Mouse (Mus musculus): ENCODE results near the gene Barhl1. TPM values are rescaled to one million over a fixed set of nuclear protein-coding genes. Genes with fewer than 3 reads are reported as not detected.

The Barhl1 gene
- not detected in 2 replicates for polyA plus RNA-seq (2015; fragmentation: Nextera tagmentation; extraction: Ambion mirVana)

- 3% methylated on average over 18 of the region's 18 CpGs for WGBS
- Histone ChIP-seq H3K4me2 (peak within 1 kb of the TSS; percentile 41), H3K27ac (no peak within 1 kb of the TSS), H3K9ac (no peak within 1 kb of the TSS), H3K4me1 (replicated peaks) (peaks cover 10% of the 10 kb centered on the region), H3K27me3 (peaks cover 98% of the 10 kb centered on the region), H3K36me3 (no peaks in the 10 kb centered on the region), H3K9me3 (replicated peaks) (no peaks in the 10 kb centered on the region), H3K4me3 (peak within 1 kb of the TSS; percentile 32)
- ATAC-seq (replicated peaks; ENCODE audit: insufficient number of reproducible peaks, insufficient read depth, low FRiP score, low read depth), result no peak
These were observed at the start of gene Barhl1 for GRCm38 (mm10) chr2:28916513-28916865. Gene Barhl1 (minus strand): TSS chr2:28916668.

GRCm38 (mm10) chr2:28963565-28963964 is 47.1 kb upstream of the Barhl1 start:
- peaks cover 3% of the 10 kb centered on the region for H3K27me3 ChIP-seq
- no peaks in the 10 kb centered on the region for H3K36me3 ChIP-seq
- H3K9me3 ChIP-seq (replicated peaks), result no peaks in the 10 kb centered on the region
- H3K27ac ChIP-seq, result peak overlapping the region; percentile 62; the same call in 1 of the 2 replicates
- no peak overlapping the region for H3K9ac ChIP-seq
- no peak overlapping the region for H3K4me2 ChIP-seq
- 55% methylated on average over 6 of the region's 6 CpGs for WGBS
- no peak for ATAC-seq (replicated peaks; ENCODE audit: insufficient number of reproducible peaks, insufficient read depth, low FRiP score, low read depth)
- no peaks in the 10 kb centered on the region for H3K4me1 ChIP-seq (replicated peaks)
- no peak overlapping the region for H3K4me3 ChIP-seq

DNA sequence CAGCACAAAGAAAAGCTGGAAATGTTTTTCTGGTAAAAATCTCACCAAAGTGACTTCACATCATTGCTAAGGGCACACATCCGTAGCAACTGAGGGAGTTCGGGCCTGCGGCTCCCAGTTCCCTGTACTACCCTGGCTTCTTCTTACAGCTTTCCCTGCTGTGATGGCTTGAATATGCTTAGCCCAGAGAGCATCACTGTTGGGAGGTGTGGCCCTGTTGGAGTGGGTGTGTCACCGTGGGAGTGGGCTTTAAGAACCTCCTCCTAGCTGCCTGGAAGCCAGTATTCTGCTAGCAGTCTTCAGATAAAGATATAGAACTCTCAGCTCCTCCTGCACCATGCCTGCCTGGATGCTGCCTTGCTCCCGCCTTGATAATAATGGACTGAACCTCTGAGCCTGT is 45.2 kb upstream of the Barhl1 start:
- WGBS, result 67% methylated on average over 5 of the region's 5 CpGs
- H3K4me3 ChIP-seq, result no peak overlapping the region
- no peaks in the 10 kb centered on the region for H3K4me1 ChIP-seq (replicated peaks)
- H3K9me3 ChIP-seq (replicated peaks), result no peaks in the 10 kb centered on the region
- no peaks in the 10 kb centered on the region for H3K27me3 ChIP-seq
- no peaks in the 10 kb centered on the region for H3K36me3 ChIP-seq
- no peak overlapping the region for H3K4me2 ChIP-seq
- no peak for ATAC-seq (replicated peaks; ENCODE audit: insufficient number of reproducible peaks, insufficient read depth, low FRiP score, low read depth)
- H3K27ac ChIP-seq, result no peak overlapping the region
- no peak overlapping the region for H3K9ac ChIP-seq

DNA sequence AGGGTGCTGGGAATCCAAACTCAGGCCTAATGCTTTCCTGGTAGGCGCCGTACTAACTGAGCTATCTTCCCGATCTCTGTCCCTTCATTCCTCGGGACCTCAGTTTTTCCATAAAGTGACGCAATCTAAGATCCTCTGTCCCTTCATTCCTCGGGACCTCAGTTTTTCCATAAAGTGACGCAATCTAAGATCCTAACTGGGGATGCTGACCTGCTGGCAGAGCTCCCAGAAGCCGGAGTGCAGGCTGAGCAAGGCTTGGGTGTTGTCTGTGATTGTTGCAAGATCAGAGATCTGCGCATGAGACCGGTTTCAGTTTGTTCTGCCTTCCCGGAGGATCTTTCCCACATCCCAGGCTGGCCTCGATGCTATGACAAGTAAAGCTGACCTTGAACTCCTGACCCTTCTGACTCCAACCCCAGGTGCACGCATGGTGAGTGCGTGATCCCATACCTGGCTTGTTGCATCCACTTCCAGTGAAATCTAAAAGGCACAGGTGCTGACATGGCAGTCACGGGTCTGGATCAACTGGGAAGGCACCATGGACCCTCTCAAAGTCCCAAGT is 44.6 kb upstream of the Barhl1 start:
- H3K4me2 ChIP-seq, result no peak overlapping the region
- 72% methylated on average over 15 of the region's 15 CpGs for WGBS
- no peak overlapping the region for H3K4me3 ChIP-seq
- H3K4me1 ChIP-seq (replicated peaks), result no peaks in the 10 kb centered on the region
- H3K36me3 ChIP-seq, result no peaks in the 10 kb centered on the region
- H3K27ac ChIP-seq, result no peak overlapping the region
- H3K9ac ChIP-seq, result no peak overlapping the region
- no peak for ATAC-seq (replicated peaks; ENCODE audit: insufficient number of reproducible peaks, insufficient read depth, low FRiP score, low read depth)
- no peaks in the 10 kb centered on the region for H3K27me3 ChIP-seq
- no peaks in the 10 kb centered on the region for H3K9me3 ChIP-seq (replicated peaks)

- H3K4me2 ChIP-seq, result no peak overlapping the region
- no peaks in the 10 kb centered on the region for H3K36me3 ChIP-seq
- no peak overlapping the region for H3K9ac ChIP-seq
- no peaks in the 10 kb centered on the region for H3K4me1 ChIP-seq (replicated peaks)
- H3K27me3 ChIP-seq, result no peaks in the 10 kb centered on the region; the same call in 1 of the 2 replicates
- WGBS, result 81% methylated on average over 4 of the region's 4 CpGs
- no peak overlapping the region for H3K27ac ChIP-seq
- no peak overlapping the region for H3K4me3 ChIP-seq
- no peaks in the 10 kb centered on the region for H3K9me3 ChIP-seq (replicated peaks)
- no peak for ATAC-seq (replicated peaks; ENCODE audit: insufficient number of reproducible peaks, insufficient read depth, low FRiP score, low read depth)
These were observed 40.4 kb upstream of the Barhl1 start for GRCm38 (mm10) chr2:28956874-28957273.

- ATAC-seq (replicated peaks; ENCODE audit: insufficient number of reproducible peaks, insufficient read depth, low FRiP score, low read depth), result no peak
- no peaks in the 10 kb centered on the region for H3K9me3 ChIP-seq (replicated peaks)
- no peaks in the 10 kb centered on the region; the same call in 1 of the 2 replicates for H3K27me3 ChIP-seq
- H3K27ac ChIP-seq, result no peak overlapping the region
- WGBS, result 70% methylated on average over 9 of the region's 9 CpGs
- H3K36me3 ChIP-seq, result no peaks in the 10 kb centered on the region
- H3K9ac ChIP-seq, result no peak overlapping the region
- H3K4me3 ChIP-seq, result no peak overlapping the region
- H3K4me2 ChIP-seq, result no peak overlapping the region
- H3K4me1 ChIP-seq (replicated peaks), result no peaks in the 10 kb centered on the region
These were observed 38.1 kb upstream of the Barhl1 start for GRCm38 (mm10) chr2:28954595-28954994.

DNA sequence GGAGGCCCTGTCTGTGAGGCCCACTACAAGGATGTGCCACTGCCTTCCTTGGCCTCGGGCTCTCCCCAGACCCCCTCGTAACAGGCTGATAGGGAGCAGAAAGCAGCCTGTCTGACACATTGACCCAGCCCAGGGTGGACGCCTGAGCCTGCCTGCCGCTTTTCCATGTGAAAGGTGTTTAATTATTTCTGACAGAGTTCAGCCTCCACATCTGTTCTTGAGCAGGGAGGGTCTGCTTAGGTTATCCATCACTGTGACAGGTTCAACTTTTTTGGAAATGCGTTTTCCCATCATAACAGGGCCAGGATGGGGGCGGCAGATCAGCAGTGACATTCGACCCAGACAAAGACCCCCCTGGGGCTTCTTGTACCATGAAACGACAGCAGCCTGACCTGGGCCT is 36.5 kb upstream of the Barhl1 start:
- Histone ChIP-seq H3K27me3 (no peaks in the 10 kb centered on the region; the same call in 1 of the 2 replicates), H3K36me3 (no peaks in the 10 kb centered on the region), H3K9me3 (replicated peaks) (no peaks in the 10 kb centered on the region), H3K4me2 (no peak overlapping the region), H3K27ac (no peak overlapping the region), H3K4me1 (replicated peaks) (no peaks in the 10 kb centered on the region), H3K4me3 (no peak overlapping the region), H3K9ac (no peak overlapping the region)
- ATAC-seq (replicated peaks; ENCODE audit: insufficient number of reproducible peaks, insufficient read depth, low FRiP score, low read depth), result no peak
- WGBS, result 49% methylated on average over 8 of the region's 8 CpGs

- ATAC-seq (replicated peaks; ENCODE audit: insufficient number of reproducible peaks, insufficient read depth, low FRiP score, low read depth), result no peak
- Histone ChIP-seq H3K9ac (no peak overlapping the region), H3K27ac (no peak overlapping the region), H3K4me3 (no peak overlapping the region), H3K4me2 (no peak overlapping the region), H3K36me3 (no peaks in the 10 kb centered on the region), H3K4me1 (replicated peaks) (no peaks in the 10 kb centered on the region), H3K27me3 (peaks cover 9% of the 10 kb centered on the region), H3K9me3 (replicated peaks) (no peaks in the 10 kb centered on the region)
- 65% methylated on average over 3 of the region's 3 CpGs for WGBS
These were observed 29.8 kb upstream of the Barhl1 start for GRCm38 (mm10) chr2:28946312-28946711.

DNA sequence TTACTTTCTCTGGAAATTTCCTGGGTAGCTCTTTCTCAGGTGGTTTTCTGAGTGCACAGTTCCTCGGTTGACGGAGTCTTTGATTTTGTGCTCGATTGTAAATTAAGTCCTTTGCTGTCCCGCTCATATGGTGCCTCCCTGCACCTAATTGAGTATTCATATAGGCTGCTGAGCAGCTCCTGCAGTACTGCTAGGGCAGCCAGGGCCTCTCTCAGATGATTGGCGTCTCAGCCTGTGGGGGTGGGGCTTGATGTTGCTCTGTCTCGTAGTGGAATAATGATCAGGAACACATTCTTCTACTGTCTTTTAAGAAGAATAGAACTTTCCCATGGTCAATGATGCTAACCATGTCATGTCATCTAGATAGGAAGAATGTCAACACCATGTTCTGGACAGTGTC is 28.9 kb upstream of the Barhl1 start:
- Histone ChIP-seq H3K4me1 (replicated peaks) (no peaks in the 10 kb centered on the region), H3K27me3 (peaks cover 13% of the 10 kb centered on the region), H3K4me2 (no peak overlapping the region), H3K36me3 (no peaks in the 10 kb centered on the region), H3K9ac (no peak overlapping the region), H3K9me3 (replicated peaks) (no peaks in the 10 kb centered on the region), H3K27ac (no peak overlapping the region), H3K4me3 (no peak overlapping the region)
- WGBS, result 69% methylated on average over 6 of the region's 6 CpGs
- ATAC-seq (replicated peaks; ENCODE audit: insufficient number of reproducible peaks, insufficient read depth, low FRiP score, low read depth), result no peak

DNA sequence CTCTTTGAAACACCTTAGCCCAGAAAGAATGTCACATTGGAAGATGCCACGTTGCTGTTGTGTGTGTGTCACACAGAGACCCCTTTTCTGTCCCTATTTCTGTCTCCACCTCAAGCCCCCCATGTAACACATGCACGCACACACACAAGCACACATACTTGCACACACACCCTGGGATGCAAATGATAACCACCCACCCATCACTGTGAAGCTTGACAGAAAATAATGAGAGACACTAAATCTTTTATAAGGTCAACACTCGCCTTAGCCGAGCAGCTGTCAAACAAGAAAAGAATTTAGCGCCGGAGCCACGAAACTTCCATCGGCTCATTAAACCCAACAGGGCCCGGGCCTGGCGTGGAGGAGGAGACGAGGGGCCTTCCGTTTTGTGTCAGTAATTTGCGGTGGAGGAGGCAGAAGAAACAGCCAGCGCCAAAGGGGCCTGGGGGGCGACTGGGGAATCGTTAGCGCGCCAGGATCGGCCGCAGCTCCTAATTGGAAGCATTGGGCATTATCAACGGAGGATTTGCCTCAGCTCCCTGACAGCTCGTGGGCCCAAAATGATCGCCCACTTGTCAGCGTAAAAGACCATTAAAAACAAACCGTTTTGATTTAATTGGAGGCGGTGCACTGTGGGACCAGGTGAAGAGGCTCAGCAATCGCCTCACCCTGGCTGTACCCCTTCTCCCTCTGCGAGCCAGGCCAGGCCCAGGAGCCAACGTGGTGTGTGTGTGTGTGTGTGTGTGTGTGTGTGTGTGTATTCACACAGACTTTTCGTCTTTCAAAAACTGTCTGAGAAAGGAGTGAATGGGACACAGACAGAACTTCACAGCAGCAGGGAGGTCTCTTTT is 27.4 kb upstream of the Barhl1 start:
- no peak for ATAC-seq (replicated peaks; ENCODE audit: insufficient number of reproducible peaks, insufficient read depth, low FRiP score, low read depth)
- H3K27ac ChIP-seq, result no peak overlapping the region
- H3K4me3 ChIP-seq, result no peak overlapping the region
- WGBS, result 56% methylated on average over 30 of the region's 30 CpGs
- no peaks in the 10 kb centered on the region for H3K36me3 ChIP-seq
- H3K9ac ChIP-seq, result no peak overlapping the region
- no peak overlapping the region for H3K4me2 ChIP-seq
- no peaks in the 10 kb centered on the region for H3K9me3 ChIP-seq (replicated peaks)
- H3K4me1 ChIP-seq (replicated peaks), result no peaks in the 10 kb centered on the region
- peaks cover 13% of the 10 kb centered on the region for H3K27me3 ChIP-seq

DNA sequence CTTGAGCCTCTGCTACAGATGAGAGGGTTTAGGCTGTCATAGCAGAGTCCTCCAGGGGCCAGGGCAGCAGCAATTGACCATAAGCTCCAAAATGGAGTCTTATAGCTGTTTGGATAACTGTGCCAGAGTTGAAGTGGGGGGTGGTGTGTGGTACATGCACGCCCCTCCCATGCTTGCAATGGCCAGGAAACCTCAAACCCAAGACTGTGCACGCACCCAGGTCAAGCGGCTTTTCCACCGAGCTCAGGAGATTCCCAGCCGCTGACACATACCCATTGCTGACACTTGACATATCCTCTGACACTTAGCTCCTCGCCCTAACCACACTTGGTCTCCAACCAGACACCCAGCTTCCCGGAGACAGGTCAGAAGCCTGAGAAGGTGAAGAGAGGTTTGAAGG is 22.5 kb upstream of the Barhl1 start:
- H3K4me3 ChIP-seq, result no peak overlapping the region
- H3K27ac ChIP-seq, result no peak overlapping the region
- H3K9ac ChIP-seq, result no peak overlapping the region
- 0 out of 2 replicates have a peak, but pooled peaks cover 4% of the 10 kb centered on the region for H3K27me3 ChIP-seq
- H3K4me1 ChIP-seq (replicated peaks), result no peaks in the 10 kb centered on the region
- H3K9me3 ChIP-seq (replicated peaks), result no peaks in the 10 kb centered on the region
- no peak overlapping the region for H3K4me2 ChIP-seq
- H3K36me3 ChIP-seq, result no peaks in the 10 kb centered on the region
- WGBS, result 34% methylated on average over 7 of the region's 7 CpGs
- ATAC-seq (replicated peaks; ENCODE audit: insufficient number of reproducible peaks, insufficient read depth, low FRiP score, low read depth), result no peak

DNA sequence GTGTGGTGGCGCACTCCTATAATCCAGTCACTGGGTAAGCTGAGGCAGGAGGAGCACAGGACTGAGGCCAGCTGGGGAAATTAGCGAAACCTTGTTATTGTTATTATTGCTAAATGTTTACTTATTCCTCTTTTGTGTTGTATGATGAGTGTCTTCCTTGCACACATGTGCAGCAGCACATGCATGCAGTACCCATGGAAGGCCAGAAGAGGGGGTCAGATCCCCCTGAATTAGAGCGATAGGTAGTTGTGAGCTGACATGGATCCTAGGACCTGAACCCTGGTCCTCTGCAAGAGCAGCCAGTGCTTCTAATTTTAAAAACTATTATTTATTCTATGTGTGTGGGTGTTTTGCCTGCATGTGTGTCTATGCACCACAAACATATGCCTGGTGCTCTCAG is 14.1 kb upstream of the Barhl1 start:
- Histone ChIP-seq H3K9ac (no peak overlapping the region), H3K36me3 (no peaks in the 10 kb centered on the region), H3K4me3 (no peak overlapping the region), H3K4me2 (no peak overlapping the region), H3K9me3 (replicated peaks) (no peaks in the 10 kb centered on the region), H3K27me3 (peaks cover 7% of the 10 kb centered on the region; the same call in 1 of the 2 replicates), H3K4me1 (replicated peaks) (no peaks in the 10 kb centered on the region), H3K27ac (no peak overlapping the region)
- WGBS, result 85% methylated on average over 3 of the region's 3 CpGs
- ATAC-seq (replicated peaks; ENCODE audit: insufficient number of reproducible peaks, insufficient read depth, low FRiP score, low read depth), result no peak

All from heart, embryonic 15.5 days (tissue).